Mouse (Mus musculus) gonadal fat pad, adult 2 months (tissue): ENCODE measurements around the gene Osbpl8. TPM values are rescaled to one million over a fixed set of nuclear protein-coding genes. Genes with fewer than 3 reads are reported as not detected.
"Not testable (repeated sequence)": the region's sequence is repeated elsewhere in the genome, so short reads cannot be mapped to it uniquely, and the experiment has no call there.

Source experiments
- DNase-seq: peaks from one replicate; pipeline ENCODE4 v3.0.0-alpha.2; 2012; ENCODE audit warnings: low read depth
- polyA plus RNA-seq: library from polyadenylated mRNA; depleted of rRNA; stranded (reverse); fragments of >200 nt; gene quantifications from 2 replicates; pipeline ENCODE4 v1.2.3, GENCODE M21; 2012; rRNA removed

Osbpl8 gene
- polyA plus RNA-seq: 8.0 and 8.5 TPM in 2 replicates

GRCm38 (mm10) chr10:111164304-111165218, at the start of gene Osbpl8:
Osbpl8 (plus strand) TSS chr10:111164752.
- no peak for DNase-seq

- no peak for DNase-seq
Measured at GRCm38 (mm10) chr10:111117198-111117845, 47.2 kb upstream of the Osbpl8 start.

GRCm38 (mm10) chr10:111118292-111118691, 46.3 kb upstream of the Osbpl8 start:
- DNase-seq: no peak

- DNase-seq: no peak
Measured at GRCm38 (mm10) chr10:111118991-111119650, 45.4 kb upstream of the Osbpl8 start.

GRCm38 (mm10) chr10:111119756-111120155, 44.8 kb upstream of the Osbpl8 start:
- no peak for DNase-seq

GRCm38 (mm10) chr10:111122864-111123398, 41.6 kb upstream of the Osbpl8 start:
- DNase-seq: no peak

- no peak for DNase-seq
Measured at GRCm38 (mm10) chr10:111124175-111124574, 40.4 kb upstream of the Osbpl8 start.

- no peak for DNase-seq
Measured at GRCm38 (mm10) chr10:111124767-111125315, 39.7 kb upstream of the Osbpl8 start.

GRCm38 (mm10) chr10:111127388-111127787, 37.2 kb upstream of the Osbpl8 start:
- no peak for DNase-seq

- no peak for DNase-seq
Measured at GRCm38 (mm10) chr10:111128493-111128892, 36.1 kb upstream of the Osbpl8 start.

- DNase-seq: no peak
Measured at GRCm38 (mm10) chr10:111129867-111130620, 34.5 kb upstream of the Osbpl8 start.

GRCm38 (mm10) chr10:111130872-111131271, 33.7 kb upstream of the Osbpl8 start:
- no peak for DNase-seq

- no peak for DNase-seq
Measured at GRCm38 (mm10) chr10:111133271-111133670, 31.3 kb upstream of the Osbpl8 start.

- DNase-seq: no peak
Measured at GRCm38 (mm10) chr10:111133936-111134335, 30.6 kb upstream of the Osbpl8 start.

GRCm38 (mm10) chr10:111134412-111134957, 30.1 kb upstream of the Osbpl8 start:
- DNase-seq: no peak

GRCm38 (mm10) chr10:111136306-111136705, 28.2 kb upstream of the Osbpl8 start:
- DNase-seq: not testable (repeated sequence)

- no peak for DNase-seq
Measured at GRCm38 (mm10) chr10:111137905-111138304, 26.6 kb upstream of the Osbpl8 start.

- DNase-seq: no peak
Measured at GRCm38 (mm10) chr10:111139170-111139569, 25.4 kb upstream of the Osbpl8 start.

GRCm38 (mm10) chr10:111139881-111140280, 24.7 kb upstream of the Osbpl8 start:
- DNase-seq: no peak

GRCm38 (mm10) chr10:111144371-111144959, 20.1 kb upstream of the Osbpl8 start:
- DNase-seq: no peak
